Mouse (Mus musculus): ENCODE results near the gene Prkar1a.

DNA sequence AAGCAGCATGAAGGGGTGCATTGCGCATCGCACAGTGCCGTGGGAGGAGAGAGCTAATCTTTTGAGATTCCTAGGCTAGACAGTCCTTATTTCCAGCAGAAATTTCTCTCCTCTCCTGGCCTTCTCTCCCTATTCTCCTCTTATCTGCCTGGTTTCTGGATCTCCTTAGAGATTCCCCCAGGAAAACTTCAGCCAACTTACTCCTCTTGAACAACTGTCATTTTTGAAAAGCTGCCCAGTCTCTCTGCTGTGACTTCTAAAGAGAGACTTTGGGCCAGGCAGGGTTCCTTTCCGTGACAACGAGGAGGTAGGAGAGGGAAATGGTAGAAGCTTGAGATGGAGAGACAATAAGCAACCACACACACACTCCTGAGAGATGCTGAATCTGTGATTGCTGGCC lies 68.2 kb downstream of the Prkar1a start:
- TF ChIP-seq CTCF (conservative IDR thresholded peaks at IDR 0.05; ENCODE audit: low read length) = no peak
- TF ChIP-seq NANOG (IDR thresholded peaks at IDR 0.05; ENCODE audit: borderline replicate concordance, low read length) = no peak

Measured in E14TG2a.4 (cell line).